Mouse (Mus musculus): ENCODE data around the gene Il10ra.

Gene Il10ra

DNA sequence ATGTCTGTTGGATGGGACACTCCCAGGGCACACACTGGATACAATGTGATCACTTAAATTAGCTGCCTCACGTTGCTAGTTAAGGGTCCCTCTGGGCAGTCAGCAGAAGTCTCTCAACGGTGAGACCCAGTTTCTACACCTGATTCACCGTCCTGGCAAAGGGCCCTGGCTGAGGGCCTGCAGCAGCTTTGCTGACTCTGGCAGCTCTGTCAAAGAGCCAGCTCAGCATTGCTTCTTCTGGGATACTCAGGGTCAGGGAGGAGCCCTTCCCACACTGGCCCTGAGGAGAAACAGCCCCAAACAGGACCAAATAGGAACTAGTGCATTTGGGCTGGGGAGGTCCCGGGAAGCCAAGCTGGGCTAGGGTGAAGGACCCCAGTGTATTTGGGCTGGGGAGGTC lies 7.5 kb downstream of the Il10ra start:
- in situ Hi-C loops (cut with MseI, MboI): no loop called here

DNA sequence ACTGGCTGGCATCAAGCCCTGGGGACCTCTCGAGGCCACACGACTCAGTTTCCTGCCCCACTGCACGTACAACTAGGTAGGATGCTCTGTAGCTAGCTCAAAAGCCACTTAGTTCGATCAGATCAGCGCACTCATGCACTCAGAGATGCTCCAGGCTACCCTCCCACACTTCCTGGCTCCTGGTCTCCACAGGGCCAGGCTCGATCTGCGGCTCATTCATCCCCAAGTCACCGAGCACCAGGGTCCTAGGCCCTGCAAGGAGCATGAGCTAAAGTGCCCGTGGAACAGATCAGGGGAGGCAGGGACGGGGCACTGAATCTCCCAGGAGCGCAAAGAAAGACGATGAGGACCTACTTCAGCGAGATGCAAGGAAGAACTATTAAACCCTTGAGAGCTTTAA lies 9.9 kb downstream of the Il10ra start:
- in situ Hi-C loops (cut with MseI, MboI): no loop called here

- in situ Hi-C loops (cut with MseI, MboI): no loop called here
These were observed 13.0 kb downstream of the Il10ra start for GRCm38 (mm10) chr9:45255967-45256366.

DNA sequence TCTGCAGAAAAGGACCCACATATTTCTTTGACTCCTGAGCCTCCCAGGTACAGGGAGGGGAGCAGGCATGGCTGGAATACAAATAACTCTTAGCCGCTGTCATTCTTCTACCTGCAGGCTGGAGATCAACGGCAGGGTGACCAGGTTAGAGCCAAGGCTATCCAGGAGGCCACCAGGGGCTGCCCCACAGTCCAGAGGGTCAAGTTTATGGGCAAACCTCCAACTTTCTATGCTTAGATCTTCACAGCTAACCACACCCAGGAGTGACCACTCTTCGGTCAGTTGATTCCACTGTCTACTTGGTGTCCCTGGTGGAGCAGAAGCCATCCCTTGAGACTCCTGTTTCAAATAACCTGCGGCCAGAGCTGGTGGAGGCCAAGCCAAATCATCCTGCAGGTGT lies 13.5 kb downstream of the Il10ra start:
- in situ Hi-C loops (cut with MseI, MboI): no loop called here

GRCm38 (mm10) chr9:45254605-45255004 lies 14.3 kb downstream of the Il10ra start:
- in situ Hi-C loops (cut with MseI, MboI): no loop called here

DNA sequence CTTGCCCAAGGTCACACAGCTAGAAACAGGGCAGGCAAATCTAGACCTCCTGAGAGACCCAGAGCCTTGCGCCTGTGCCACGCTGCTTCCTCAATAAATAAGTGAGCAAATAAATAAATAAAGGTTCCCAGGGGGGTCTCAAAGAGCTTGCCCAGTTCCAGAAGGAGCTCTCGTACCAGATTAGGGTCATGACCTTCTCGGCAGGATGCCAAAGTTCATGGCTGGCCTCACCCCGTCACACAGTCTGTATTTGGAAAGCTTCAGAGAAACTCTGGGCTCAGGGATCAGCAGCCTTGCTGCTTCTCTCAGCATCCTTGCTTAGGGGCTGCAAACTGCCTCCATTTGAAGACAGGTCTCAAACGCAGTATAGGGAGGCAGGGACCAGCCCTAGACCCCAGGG lies 14.9 kb downstream of the Il10ra start:
- in situ Hi-C loops (cut with MseI, MboI): no loop called here

DNA sequence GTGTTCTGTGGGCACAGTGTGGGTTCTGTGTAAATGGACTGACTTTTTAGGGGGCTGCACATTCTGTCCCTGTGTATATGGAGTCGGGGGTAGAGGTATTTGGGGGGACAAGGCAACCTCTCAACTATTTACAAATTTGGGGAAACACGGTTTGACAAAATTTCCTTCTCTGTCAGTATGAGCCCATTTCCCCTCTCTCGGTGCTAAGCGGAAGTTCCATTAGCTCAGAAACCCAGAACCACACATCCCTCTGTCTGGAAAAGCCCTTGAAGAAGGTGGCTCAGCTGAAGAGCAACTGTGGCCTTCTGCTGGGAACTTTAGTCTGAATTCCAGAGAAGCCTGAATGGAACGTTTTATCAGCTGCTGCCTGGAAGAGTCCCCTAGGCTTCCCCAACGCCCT lies 16.6 kb downstream of the Il10ra start:
- in situ Hi-C loops (cut with MseI, MboI): no loop called here

DNA sequence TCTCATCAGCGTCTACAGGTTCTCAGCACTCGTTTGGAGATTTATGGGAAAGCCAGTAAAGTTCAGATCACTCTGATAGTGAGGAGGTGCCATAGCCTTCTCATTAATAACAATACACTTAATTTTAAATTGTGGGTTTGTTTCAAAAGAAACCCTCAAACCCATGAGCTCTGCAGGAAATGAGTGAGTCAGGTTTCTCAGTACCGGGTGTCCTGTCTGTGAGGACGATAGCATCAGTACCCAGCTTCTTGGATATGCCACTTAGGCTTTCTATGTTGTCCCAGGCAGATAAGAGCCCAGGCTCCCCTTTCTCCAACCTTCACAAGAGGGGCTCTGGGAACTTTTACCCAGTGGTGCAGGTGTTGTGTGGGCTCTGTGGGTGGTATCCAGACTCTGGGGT lies 17.0 kb downstream of the Il10ra start:
- in situ Hi-C loops (cut with MseI, MboI): no loop called here

- in situ Hi-C loops (cut with MseI, MboI): no loop called here
These were observed 17.7 kb downstream of the Il10ra start for GRCm38 (mm10) chr9:45251281-45251680.

DNA sequence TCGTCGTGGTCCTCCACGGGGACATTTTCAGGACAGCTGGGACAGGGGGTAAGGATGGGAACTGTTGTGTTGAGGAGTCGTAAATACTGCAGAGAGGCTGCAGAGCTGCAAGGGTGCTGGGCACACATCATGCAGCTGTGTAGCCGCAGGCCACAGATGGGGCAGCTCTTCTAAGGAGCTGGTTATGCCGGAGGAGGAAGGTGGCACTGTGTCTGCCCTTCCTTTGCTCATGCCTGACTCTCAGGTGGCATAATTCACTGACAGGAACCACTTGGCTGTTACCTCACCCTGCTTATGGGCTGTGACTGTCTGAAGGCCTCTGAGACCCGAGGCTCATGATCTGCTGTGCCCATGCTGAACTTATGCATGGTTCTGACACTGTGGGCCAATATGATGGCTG lies 18.6 kb downstream of the Il10ra start:
- in situ Hi-C loops (cut with MseI, MboI): no loop called here

- in situ Hi-C loops (cut with MseI, MboI): no loop called here
These were observed 21.4 kb downstream of the Il10ra start for GRCm38 (mm10) chr9:45247536-45247935.

- in situ Hi-C loops (cut with MseI, MboI): no loop called here
These were observed 22.9 kb downstream of the Il10ra start for GRCm38 (mm10) chr9:45246060-45246459.

DNA sequence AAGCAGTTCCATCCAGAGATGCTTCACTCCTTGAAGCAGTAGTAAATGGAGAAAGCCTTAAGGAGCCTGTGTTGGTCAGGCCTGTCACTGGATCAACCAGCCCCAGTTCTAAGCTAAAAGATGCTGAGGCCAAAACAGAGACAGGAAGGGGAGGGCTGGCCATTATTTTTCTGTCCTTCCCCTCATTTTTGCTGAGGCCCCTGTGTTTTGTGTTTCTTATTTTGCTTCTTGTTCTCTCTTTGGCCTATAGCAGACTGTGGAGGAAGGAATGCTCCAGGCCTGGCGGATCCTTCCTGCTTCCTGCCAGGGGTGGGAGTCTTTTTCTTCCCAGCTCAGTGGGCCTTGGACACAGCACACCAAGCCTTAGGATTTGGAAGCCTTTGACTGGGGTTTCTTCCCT lies 23.5 kb downstream of the Il10ra start:
- in situ Hi-C loops (cut with MseI, MboI): no loop called here

DNA sequence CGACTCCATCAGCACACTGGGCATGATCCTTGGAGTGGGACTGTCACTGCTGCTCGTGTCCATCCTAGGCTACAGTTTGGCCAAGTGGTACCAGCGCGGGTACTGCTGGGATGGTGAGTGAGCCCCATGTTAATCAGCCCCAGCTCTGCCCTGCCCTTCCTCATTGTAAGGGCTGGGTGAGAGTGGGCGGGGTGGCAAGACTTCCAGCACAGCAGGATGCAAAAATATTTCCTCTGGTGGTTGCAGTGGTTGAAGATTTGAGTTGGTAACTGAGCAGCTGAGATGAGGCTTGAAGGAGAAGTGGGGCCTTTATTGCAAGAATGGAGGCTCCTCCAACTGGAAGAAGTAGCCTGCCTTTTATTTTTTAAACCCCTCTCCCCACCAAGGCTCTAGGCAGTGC lies 27.6 kb downstream of the Il10ra start:
- in situ Hi-C loops (cut with MseI, MboI): no loop called here

DNA sequence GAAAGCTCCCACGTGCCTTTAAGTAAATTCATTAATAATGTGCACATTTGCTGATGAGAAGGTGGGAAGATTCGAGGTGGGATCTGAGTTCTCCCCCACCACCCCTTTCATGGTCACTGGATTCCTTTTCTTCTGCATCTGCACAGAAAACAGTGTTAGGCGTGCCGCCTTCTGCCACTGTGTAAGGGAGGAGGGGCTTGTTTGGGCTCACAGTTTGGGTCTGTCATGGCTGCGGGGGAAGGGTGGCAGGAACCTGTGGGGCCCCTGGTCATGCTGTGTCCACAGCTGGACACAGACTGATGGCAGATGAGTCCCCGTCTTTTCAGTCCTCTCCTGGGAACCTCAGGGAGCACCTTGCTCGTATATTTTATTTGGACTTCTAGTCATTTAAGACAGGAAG lies 32.2 kb downstream of the Il10ra start:
- in situ Hi-C loops (cut with MseI, MboI): no loop called here

- in situ Hi-C loops (cut with MseI, MboI): no loop called here
These were observed 33.2 kb downstream of the Il10ra start for GRCm38 (mm10) chr9:45235668-45236227.

DNA sequence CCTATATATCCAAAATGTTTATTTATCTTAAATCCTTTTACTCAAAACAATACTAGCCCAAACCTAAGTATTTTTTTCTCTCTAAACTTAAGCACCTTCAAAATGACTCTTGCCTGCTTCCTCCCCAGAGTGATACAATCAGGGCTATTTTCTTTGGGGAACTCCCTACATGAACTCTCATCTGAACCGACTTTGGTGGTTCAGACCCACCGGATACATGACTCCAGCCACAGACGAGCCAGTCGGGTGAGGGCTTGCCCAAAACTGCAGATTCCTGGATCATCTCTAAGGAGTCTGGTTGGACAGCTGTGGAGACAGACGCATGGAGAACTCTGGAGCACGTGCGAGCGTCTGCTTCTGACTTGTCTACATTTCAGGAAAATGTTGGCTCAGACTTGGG lies 39.6 kb downstream of the Il10ra start:
- in situ Hi-C loops (cut with MseI, MboI): loop anchor here in 1 of 2 experiments (10.0 kb wide), 1 partner anchor 155 kb away; no protein-coding TSS in a partner anchor

DNA sequence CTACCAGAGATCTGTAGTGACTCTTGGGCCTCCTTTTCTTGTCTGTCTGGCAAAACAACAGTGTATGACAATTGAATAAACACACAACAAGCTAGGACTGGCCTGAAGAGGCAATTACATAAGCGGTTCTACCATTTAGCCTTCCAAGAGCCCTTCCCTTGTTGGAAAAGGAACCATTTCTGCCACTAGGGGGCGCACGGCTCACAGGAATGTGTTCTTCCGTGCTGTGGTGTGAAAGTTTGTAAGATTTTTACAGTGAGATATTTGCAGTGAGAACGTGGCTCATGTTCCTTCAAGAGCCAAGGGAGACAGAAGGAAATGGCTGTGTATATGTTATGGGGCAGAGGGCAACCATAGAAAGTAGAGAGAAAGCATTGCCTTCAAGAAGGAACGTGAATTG lies 47.4 kb downstream of the Il10ra start:
- in situ Hi-C loops (cut with MseI, MboI): loop anchor here (5.0 to 10.0 kb wide), 2 partner anchors 163 to 171 kb away; no protein-coding TSS in a partner anchor

GRCm38 (mm10) chr9:45219644-45220043 lies 49.3 kb downstream of the Il10ra start:
- in situ Hi-C loops (cut with MseI, MboI): loop anchor here (5.0 to 10.0 kb wide), 2 partner anchors 165 to 173 kb away; no protein-coding TSS in a partner anchor

DNA sequence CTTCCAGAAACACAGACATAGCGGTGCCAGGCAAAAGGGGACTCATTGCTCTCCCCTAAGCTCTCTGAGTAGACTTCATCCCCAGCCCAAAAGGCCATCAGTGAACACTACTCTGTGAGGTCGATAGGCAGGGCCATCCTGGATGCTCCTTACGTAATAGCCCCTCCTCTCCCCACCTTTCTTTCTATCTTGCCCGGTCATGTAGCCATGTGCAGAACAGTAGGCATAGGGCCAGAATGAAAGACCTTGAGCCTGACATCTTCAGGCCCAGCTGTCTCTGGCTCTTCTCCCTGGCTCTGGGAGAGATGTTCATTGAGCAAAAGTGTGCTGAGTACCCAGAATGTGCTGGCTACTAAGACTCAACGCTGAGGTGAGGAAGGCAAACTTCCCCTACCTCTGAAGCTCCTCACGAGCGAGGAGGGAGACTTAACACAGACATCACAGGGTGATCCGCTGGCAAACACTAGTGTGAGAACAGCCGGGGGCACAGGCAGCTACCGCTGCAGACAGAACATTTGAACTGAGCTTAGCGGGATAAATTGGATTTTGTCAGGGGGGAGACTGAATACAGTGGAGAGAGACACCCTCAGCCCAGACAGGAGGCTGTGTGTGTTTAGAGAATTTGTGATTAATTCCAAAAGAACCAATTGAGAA lies 53.3 kb downstream of the Il10ra start:
- in situ Hi-C loops (cut with MseI, MboI): no loop called here

- in situ Hi-C loops (cut with MseI, MboI): loop anchor here in 1 of 2 experiments (5.0 kb wide), 1 partner anchor 60 kb away; no protein-coding TSS in a partner anchor
These were observed 56.9 kb downstream of the Il10ra start for GRCm38 (mm10) chr9:45212001-45212400.

GRCm38 (mm10) chr9:45207015-45207743 lies 61.8 kb downstream of the Il10ra start:
- in situ Hi-C loops (cut with MseI, MboI): no loop called here

GRCm38 (mm10) chr9:45206121-45206520 lies 62.8 kb downstream of the Il10ra start:
- in situ Hi-C loops (cut with MseI, MboI): no loop called here
